Mouse (Mus musculus) megakaryocyte-erythroid progenitor cell, adult 5 weeks (primary cell): ENCODE measurements around the gene Zbtb44. TPM values are rescaled to one million over a fixed set of nuclear protein-coding genes. Genes with fewer than 3 reads are reported as not detected.

Experiments used
- polyA plus RNA-seq: library from polyadenylated mRNA; stranded (reverse); fragments of >175 nt; gene quantifications from 2 replicates; pipeline ENCODE4 v1.2.3, GENCODE M21; 2012

Gene Zbtb44
- 7.1 and 8.0 TPM in 2 replicates for polyA plus RNA-seq

DNA sequence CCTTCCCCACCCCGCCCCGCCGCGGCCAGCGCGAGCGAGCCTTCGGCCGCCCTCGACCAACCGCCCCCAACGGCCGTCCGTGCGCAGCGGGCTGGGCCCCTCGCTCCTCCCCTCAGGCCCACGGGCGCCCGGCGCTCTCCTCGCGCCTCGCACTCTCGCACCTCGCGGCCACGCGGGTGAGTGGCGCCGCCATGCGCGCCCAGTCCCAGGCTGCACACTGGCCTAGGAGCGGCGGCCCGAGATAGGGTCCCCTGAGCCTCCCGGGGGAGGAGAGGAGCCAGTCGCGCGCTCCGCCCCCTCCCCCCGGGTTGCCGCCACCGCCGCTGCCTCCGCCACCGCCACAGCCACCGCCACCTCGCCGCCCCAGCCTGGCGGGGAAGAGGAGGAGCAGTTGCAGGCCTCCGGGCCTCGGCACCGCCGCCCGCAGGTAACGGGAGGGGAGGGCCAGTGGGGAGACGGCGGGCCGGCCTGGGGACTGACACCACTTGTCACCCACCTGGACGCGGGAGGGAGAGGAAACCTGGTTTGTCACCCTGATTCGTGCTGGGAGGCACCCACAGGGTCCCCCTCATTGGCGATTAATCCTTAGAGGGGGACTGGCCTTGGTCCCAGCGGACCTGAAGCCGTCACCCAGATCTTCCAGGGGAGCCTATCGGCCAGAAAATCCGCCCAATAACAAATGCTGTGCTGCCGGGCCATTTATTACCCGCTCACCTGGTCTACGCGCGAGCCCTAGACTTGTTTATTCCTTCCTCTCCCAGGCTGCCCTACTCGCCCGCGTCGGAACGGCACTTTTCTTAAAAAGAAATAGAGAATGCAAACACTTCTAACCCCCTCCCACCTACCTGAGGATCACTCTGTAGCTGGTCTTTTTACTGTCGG, at the start of gene Zbtb44:
Gene Zbtb44, plus strand, starts transcription at position 113 of the 882 bp plus-strand sequence.

Other genes starting within 250 kb of the Zbtb44 start
- gene Adamts15, start 108.2 kb upstream of the Zbtb44 start, polyA plus RNA-seq = not detected in 2 replicates
- not detected in 2 replicates for gene Adamts8, start 88.1 kb upstream of the Zbtb44 start, polyA plus RNA-seq
- 5.9 and 6.2 TPM in 2 replicates for gene St14, start 101.2 kb downstream of the Zbtb44 start, polyA plus RNA-seq
- 12.1 and 16.6 TPM in 2 replicates for gene Aplp2, start 181.2 kb downstream of the Zbtb44 start, polyA plus RNA-seq
- gene Prdm10, start 249.9 kb downstream of the Zbtb44 start, polyA plus RNA-seq = 2.5 and 3.5 TPM in 2 replicates